Mouse (Mus musculus): ENCODE results near the gene Rabgap1l.

- TF ChIP-seq POLR2A (IDR thresholded peaks at IDR 0.05; ENCODE audit: control insufficient read depth, low read depth, low read length) (no peak), CTCF (IDR thresholded peaks at IDR 0.05; ENCODE audit: control insufficient read depth, insufficient read depth, insufficient replicate concordance, low read depth, low read length) (no peak)
These were observed 37.8 kb upstream of the Rabgap1l start for GRCm38 (mm10) chr1:160830608-160831498.
